Mouse (Mus musculus): Measurements from ENCODE around the gene Gm49337. TPM values are rescaled to one million over a fixed set of nuclear protein-coding genes. Genes with fewer than 3 reads are reported as not detected.

Gm49337 gene
- polyA plus RNA-seq, 1 experiment from 2014 or later = not detected

GRCm38 (mm10) chr4:116165708-116166407, 7.3 kb upstream of the Gm49337 start:
- no peak for ATAC-seq (ENCODE audit: low FRiP score, low read depth)
- H3K27me3 ChIP-seq = no peaks in the 10 kb centered on the region
- H3K4me1 ChIP-seq = peaks cover 15% of the 10 kb centered on the region
- no peak overlapping the region for H3K27ac ChIP-seq
- H3K4me2 ChIP-seq (replicated peaks) = no peak overlapping the region
- H3K9me3 ChIP-seq = no peaks in the 10 kb centered on the region
- peaks cover 6% of the 10 kb centered on the region for H3K36me3 ChIP-seq
- H3K9ac ChIP-seq = no peak overlapping the region
- WGBS = 46% methylated on average over 8 of the region's 8 CpGs
- H3K4me3 ChIP-seq = no peak overlapping the region

- Histone ChIP-seq H3K36me3 (no peaks in the 10 kb centered on the region), H3K9ac (no peak within 1 kb of the TSS), H3K9me3 (no peaks in the 10 kb centered on the region), H3K4me3 (no peak within 1 kb of the TSS), H3K4me1 (peaks cover 15% of the 10 kb centered on the region), H3K27me3 (no peaks in the 10 kb centered on the region), H3K4me2 (replicated peaks) (no peak within 1 kb of the TSS), H3K27ac (no peak within 1 kb of the TSS)
- 28% methylated on average over 7 of the region's 7 CpGs for WGBS
- no peak for ATAC-seq (ENCODE audit: low FRiP score, low read depth)
Observed at GRCm38 (mm10) chr4:116167404-116167803, 5.8 kb upstream of the Gm49337 start, which contains the start of gene Tspan1. Gene Tspan1 (minus strand): TSS chr4:116167601.

- no peaks in the 10 kb centered on the region for H3K9me3 ChIP-seq
- peaks cover 15% of the 10 kb centered on the region for H3K4me1 ChIP-seq
- H3K4me3 ChIP-seq = no peak overlapping the region
- no peak overlapping the region for H3K4me2 ChIP-seq (replicated peaks)
- no peaks in the 10 kb centered on the region for H3K36me3 ChIP-seq
- ATAC-seq (ENCODE audit: low FRiP score, low read depth) = 0 out of 2 replicates have a peak, but pooled peaks have one; percentile 41
- H3K27ac ChIP-seq = no peak overlapping the region
- no peaks in the 10 kb centered on the region for H3K27me3 ChIP-seq
- H3K9ac ChIP-seq = no peak overlapping the region
- 86% methylated on average over 7 of the region's 8 CpGs for WGBS
Observed at GRCm38 (mm10) chr4:116168617-116169352, 4.4 kb upstream of the Gm49337 start.

- 0 out of 2 replicates have a peak, but pooled peaks have one; percentile 22 for ATAC-seq (ENCODE audit: low FRiP score, low read depth)
- Histone ChIP-seq H3K27me3 (no peaks in the 10 kb centered on the region), H3K4me1 (peaks cover 18% of the 10 kb centered on the region), H3K4me3 (no peak overlapping the region), H3K36me3 (no peaks in the 10 kb centered on the region), H3K27ac (no peak overlapping the region), H3K4me2 (replicated peaks) (no peak overlapping the region), H3K9me3 (no peaks in the 10 kb centered on the region), H3K9ac (no peak overlapping the region)
- 68% methylated on average over 3 of the region's 3 CpGs for WGBS
Observed at GRCm38 (mm10) chr4:116169353-116169672, 3.9 kb upstream of the Gm49337 start.

GRCm38 (mm10) chr4:116173752-116174151, 568 bp downstream of the Gm49337 start:
- Histone ChIP-seq H3K36me3 (no peaks in the 10 kb centered on the region), H3K4me3 (no peak overlapping the region), H3K4me1 (peaks cover 35% of the 10 kb centered on the region), H3K4me2 (replicated peaks) (no peak overlapping the region), H3K9me3 (no peaks in the 10 kb centered on the region), H3K9ac (no peak overlapping the region), H3K27ac (no peak overlapping the region), H3K27me3 (no peaks in the 10 kb centered on the region)
- 83% methylated on average over 4 of the region's 4 CpGs for WGBS
- ATAC-seq (ENCODE audit: low FRiP score, low read depth) = no peak

- Histone ChIP-seq H3K36me3 (no peaks in the 10 kb centered on the region), H3K27ac (peak overlapping the region; percentile 33; the same call in 1 of the 2 replicates)
- 0 out of 2 replicates have a peak, but pooled peaks have one; percentile 25 for ATAC-seq (ENCODE audit: low FRiP score, low read depth)
Observed at GRCm38 (mm10) chr4:116174466-116175116, 1.4 kb downstream of the Gm49337 start.

GRCm38 (mm10) chr4:116175136-116175535, 2.0 kb downstream of the Gm49337 start:
- H3K27ac ChIP-seq = no peak overlapping the region
- H3K36me3 ChIP-seq = no peaks in the 10 kb centered on the region
- no peak overlapping the region for H3K4me3 ChIP-seq
- H3K9ac ChIP-seq = no peak overlapping the region
- H3K4me1 ChIP-seq = peaks cover 35% of the 10 kb centered on the region
- no peak for ATAC-seq (ENCODE audit: low FRiP score, low read depth)
- H3K4me2 ChIP-seq (replicated peaks) = no peak overlapping the region
- no peaks in the 10 kb centered on the region for H3K27me3 ChIP-seq
- no peaks in the 10 kb centered on the region for H3K9me3 ChIP-seq

More at GRCm38 (mm10) chr4:116174466-116175116, 1.4 kb downstream of the Gm49337 start:
- Histone ChIP-seq H3K4me2 (replicated peaks) (no peak overlapping the region), H3K4me3 (no peak overlapping the region), H3K4me1 (peaks cover 35% of the 10 kb centered on the region), H3K9ac (no peak overlapping the region), H3K9me3 (no peaks in the 10 kb centered on the region), H3K27me3 (no peaks in the 10 kb centered on the region)
- WGBS = 52% methylated on average over 6 of the region's 6 CpGs

- H3K9me3 ChIP-seq = no peaks in the 10 kb centered on the region
- no peak overlapping the region for H3K27ac ChIP-seq
- peak overlapping the region; percentile 48 for H3K4me2 ChIP-seq (replicated peaks)
- H3K9ac ChIP-seq = no peak overlapping the region
- no peaks in the 10 kb centered on the region for H3K27me3 ChIP-seq
- no peak for ATAC-seq (ENCODE audit: low FRiP score, low read depth)
- no peak overlapping the region for H3K4me3 ChIP-seq
- H3K4me1 ChIP-seq = peaks cover 35% of the 10 kb centered on the region
- WGBS = 60% methylated on average over 7 of the region's 7 CpGs
- no peaks in the 10 kb centered on the region for H3K36me3 ChIP-seq
Observed at GRCm38 (mm10) chr4:116175711-116176542, 2.7 kb downstream of the Gm49337 start.

GRCm38 (mm10) chr4:116176543-116176988, 3.4 kb downstream of the Gm49337 start:
- Histone ChIP-seq H3K4me3 (no peak overlapping the region), H3K27me3 (no peaks in the 10 kb centered on the region), H3K9ac (peak overlapping the region; percentile 39; the same call in 1 of the 2 replicates), H3K9me3 (no peaks in the 10 kb centered on the region), H3K27ac (peak overlapping the region; percentile 48; the same call in 1 of the 2 replicates), H3K4me2 (replicated peaks) (peak overlapping the region; percentile 48), H3K4me1 (peaks cover 35% of the 10 kb centered on the region), H3K36me3 (no peaks in the 10 kb centered on the region)
- peak; percentile 61; the same call in 1 of the 2 replicates for ATAC-seq (ENCODE audit: low FRiP score, low read depth)
- WGBS = 21% methylated on average over 10 of the region's 10 CpGs

- Histone ChIP-seq H3K4me3 (no peak overlapping the region), H3K36me3 (no peaks in the 10 kb centered on the region), H3K27me3 (no peaks in the 10 kb centered on the region), H3K9me3 (no peaks in the 10 kb centered on the region), H3K27ac (0 out of 2 replicates have a peak overlapping the region, but pooled peaks have one; percentile 48), H3K4me2 (replicated peaks) (peak overlapping the region; percentile 48), H3K4me1 (peaks cover 35% of the 10 kb centered on the region), H3K9ac (no peak overlapping the region; the same call in 1 of the 2 replicates)
- WGBS = 44% methylated on average over 5 of the region's 5 CpGs
- ATAC-seq (ENCODE audit: low FRiP score, low read depth) = no peak
Observed at GRCm38 (mm10) chr4:116177140-116177539, 4.0 kb downstream of the Gm49337 start.

- H3K9me3 ChIP-seq = no peaks in the 10 kb centered on the region
- 53% methylated on average over 3 of the region's 3 CpGs for WGBS
Observed at GRCm38 (mm10) chr4:116182079-116182478, 8.9 kb downstream of the Gm49337 start.

More at GRCm38 (mm10) chr4:116182079-116182478, 8.9 kb downstream of the Gm49337 start:
- Histone ChIP-seq H3K9ac (no peak overlapping the region), H3K4me1 (peaks cover 12% of the 10 kb centered on the region), H3K4me3 (no peak overlapping the region), H3K27ac (no peak overlapping the region), H3K4me2 (replicated peaks) (no peak overlapping the region), H3K27me3 (no peaks in the 10 kb centered on the region), H3K36me3 (no peaks in the 10 kb centered on the region)
- ATAC-seq (ENCODE audit: low FRiP score, low read depth) = no peak

All from limb, embryonic 13.5 days (tissue).